Mouse (Mus musculus) stomach, embryonic 14.5 days (tissue): ENCODE measurements around the gene Lrrc56. TPM values are rescaled to one million over a fixed set of nuclear protein-coding genes. Genes with fewer than 3 reads are reported as not detected.

Source experiments
- ATAC-seq: fragments of 200-750 bp; cut with Nextera tagmentation; 2 replicates; pipeline ENCODE4 v1.8.0; 2017; ENCODE audit warnings: low read depth, moderate TSS enrichment; ENCODE audit not compliant: insufficient number of reproducible peaks, insufficient read depth, low FRiP score
- H3K27ac ChIP-seq: fragments of 300-500 bp; sonication (generic); 2 replicates; pipeline ENCODE4 v1.5.1; 2014; ENCODE audit warnings: mild to moderate bottlenecking, low read length, moderate library complexity, mixed read lengths
- H3K27me3 ChIP-seq: fragments of 300-500 bp; sonication (generic); 2 replicates; pipeline ENCODE4 v1.6.1; 2014; ENCODE audit warnings: low read length, control low read depth, mixed read lengths; ENCODE audit not compliant: control insufficient read depth, insufficient read depth
- H3K36me3 ChIP-seq: fragments of 300-500 bp; sonication (generic); 2 replicates; pipeline ENCODE4 v1.6.1; 2014; ENCODE audit warnings: mild to moderate bottlenecking, control low read depth, low read length, moderate library complexity, mixed read lengths; ENCODE audit not compliant: control insufficient read depth, insufficient read depth
- H3K4me1 ChIP-seq: fragments of 300-500 bp; sonication (generic); 2 replicates; pipeline ENCODE4 v1.6.1; 2014; ENCODE audit warnings: low read length, control low read depth, mixed read lengths; ENCODE audit not compliant: control insufficient read depth, insufficient read depth
- H3K4me2 ChIP-seq: fragments of 300-500 bp; sonication (generic); replicated peaks from 2 replicates; pipeline ENCODE4 v1.6.1; 2014; ENCODE audit warnings: low read depth, low read length, control low read depth
- H3K4me3 ChIP-seq: fragments of 300-500 bp; sonication (generic); 2 replicates; pipeline ENCODE4 v1.5.1; 2014; ENCODE audit warnings: low read depth, low read length, control low read depth
- H3K9ac ChIP-seq: fragments of 300-500 bp; sonication (generic); replicated peaks from 2 replicates; pipeline ENCODE4 v1.6.1; 2014; ENCODE audit warnings: low read depth, mild to moderate bottlenecking, control low read depth, low read length, moderate library complexity, mixed read lengths
- H3K9me3 ChIP-seq: fragments of 300-500 bp; sonication (generic); 2 replicates; pipeline ENCODE4 v1.6.1; 2016; ENCODE audit warnings: low read depth, low read length, control low read depth; ENCODE audit not compliant: control insufficient read depth
- WGBS: fragments of 180-500 bp; shearing (Covaris S2); extraction: QIAGEN DNeasy Blood & Tissue Kit; methylation state at CpG from one replicate; pipeline ENCODE4 v1.1.7; 2014; 5-methylcytosine and 5-hydroxymethylcytosine counted together
- polyA plus RNA-seq: library from polyadenylated mRNA; unstranded; fragments of >200 nt; fragmentation: Nextera tagmentation; extraction: Ambion mirVana; gene quantifications from 2 replicates; pipeline ENCODE4 v1.2.1, GENCODE M21; 2014

Lrrc56 gene
- polyA plus RNA-seq, 1 experiment from 2014 or later = 5.3 TPM

GRCm38 (mm10) chr7:141217343-141218013 lies 23.5 kb downstream of the Lrrc56 start:
- Histone ChIP-seq H3K27me3 (no peaks in the 10 kb centered on the region), H3K9me3 (no peaks in the 10 kb centered on the region), H3K9ac (no peak overlapping the region; the same call in 1 of the 2 replicates), H3K4me3 (peak overlapping the region; percentile 74), H3K36me3 (peaks cover 8% of the 10 kb centered on the region), H3K4me2 (peak overlapping the region; percentile 85), H3K27ac (0 out of 2 replicates have a peak overlapping the region, but pooled peaks have one; percentile 8), H3K4me1 (peaks cover 43% of the 10 kb centered on the region)
- ATAC-seq = no peak
- WGBS = 86% methylated on average over 17 of the region's 17 CpGs

GRCm38 (mm10) chr7:141218141-141218540 lies 24.2 kb downstream of the Lrrc56 start:
- Histone ChIP-seq H3K9ac (no peak overlapping the region), H3K4me2 (peak overlapping the region; percentile 14)

GRCm38 (mm10) chr7:141218557-141219133 lies 24.7 kb downstream of the Lrrc56 start:
- H3K36me3 ChIP-seq = peaks cover 8% of the 10 kb centered on the region
- peaks cover 46% of the 10 kb centered on the region for H3K4me1 ChIP-seq
- H3K4me2 ChIP-seq = peak overlapping the region; percentile 8; the same call in 1 of the 2 replicates
- no peak for ATAC-seq
- WGBS = 77% methylated on average over 5 of the region's 5 CpGs
- no peaks in the 10 kb centered on the region for H3K9me3 ChIP-seq
- H3K27me3 ChIP-seq = no peaks in the 10 kb centered on the region
- peak overlapping the region; percentile 27; the same call in 1 of the 2 replicates for H3K27ac ChIP-seq
- no peak overlapping the region for H3K4me3 ChIP-seq
- H3K9ac ChIP-seq = no peak overlapping the region

More at GRCm38 (mm10) chr7:141218141-141218540, 24.2 kb downstream of the Lrrc56 start:
- WGBS = 74% methylated on average over 3 of the region's 3 CpGs
- no peak overlapping the region for H3K4me3 ChIP-seq
- H3K27me3 ChIP-seq = no peaks in the 10 kb centered on the region
- H3K27ac ChIP-seq = no peak overlapping the region
- ATAC-seq = no peak
- peaks cover 46% of the 10 kb centered on the region for H3K4me1 ChIP-seq
- no peaks in the 10 kb centered on the region for H3K9me3 ChIP-seq
- peaks cover 8% of the 10 kb centered on the region for H3K36me3 ChIP-seq

GRCm38 (mm10) chr7:141219558-141220099 lies 25.7 kb downstream of the Lrrc56 start:
- 85% methylated on average over 1 of the region's 1 CpGs for WGBS

GRCm38 (mm10) chr7:141220377-141220776 lies 26.4 kb downstream of the Lrrc56 start:
- peaks cover 8% of the 10 kb centered on the region for H3K36me3 ChIP-seq
- 69% methylated on average over 1 of the region's 1 CpGs for WGBS
- no peaks in the 10 kb centered on the region for H3K27me3 ChIP-seq
- H3K4me3 ChIP-seq = peak overlapping the region; percentile 63; the same call in 1 of the 2 replicates
- H3K4me1 ChIP-seq = peaks cover 46% of the 10 kb centered on the region
- no peak for ATAC-seq
- H3K9me3 ChIP-seq = no peaks in the 10 kb centered on the region
- H3K4me2 ChIP-seq = peak overlapping the region; percentile 93
- peak overlapping the region; percentile 85; the same call in 1 of the 2 replicates for H3K27ac ChIP-seq
- 0 out of 2 replicates have a peak overlapping the region, but pooled peaks have one; percentile 78 for H3K9ac ChIP-seq

More at GRCm38 (mm10) chr7:141219558-141220099, 25.7 kb downstream of the Lrrc56 start:
- Histone ChIP-seq H3K36me3 (peaks cover 8% of the 10 kb centered on the region), H3K27ac (no peak overlapping the region), H3K4me3 (no peak overlapping the region), H3K9me3 (no peaks in the 10 kb centered on the region), H3K27me3 (no peaks in the 10 kb centered on the region), H3K4me1 (peaks cover 46% of the 10 kb centered on the region), H3K4me2 (no peak overlapping the region), H3K9ac (no peak overlapping the region)
- ATAC-seq = no peak

- WGBS = 3% methylated on average over 44 of the region's 44 CpGs
Measured at GRCm38 (mm10) chr7:141221249-141222125, 27.5 kb downstream of the Lrrc56 start.

GRCm38 (mm10) chr7:141222126-141222467 lies 28.1 kb downstream of the Lrrc56 start:
- H3K9ac ChIP-seq = no peak overlapping the region; the same call in 1 of the 2 replicates
- H3K4me2 ChIP-seq = peak overlapping the region; percentile 27
- peaks cover 8% of the 10 kb centered on the region for H3K36me3 ChIP-seq
- H3K27ac ChIP-seq = peak overlapping the region; percentile 85
- no peaks in the 10 kb centered on the region for H3K27me3 ChIP-seq
- no peak for ATAC-seq
- 6% methylated on average over 8 of the region's 8 CpGs for WGBS
- H3K9me3 ChIP-seq = no peaks in the 10 kb centered on the region
- peaks cover 38% of the 10 kb centered on the region for H3K4me1 ChIP-seq
- peak overlapping the region; percentile 63; the same call in 1 of the 2 replicates for H3K4me3 ChIP-seq

More at GRCm38 (mm10) chr7:141221249-141222125, 27.5 kb downstream of the Lrrc56 start:
- H3K9me3 ChIP-seq = no peaks in the 10 kb centered on the region
- H3K27me3 ChIP-seq = no peaks in the 10 kb centered on the region
- H3K27ac ChIP-seq = peak overlapping the region; percentile 85
- H3K4me2 ChIP-seq = peak overlapping the region; percentile 93
- H3K4me1 ChIP-seq = peaks cover 42% of the 10 kb centered on the region
- H3K4me3 ChIP-seq = peak overlapping the region; percentile 63
- H3K9ac ChIP-seq = peak overlapping the region; percentile 78
- peak; percentile 97 for ATAC-seq
- peaks cover 8% of the 10 kb centered on the region for H3K36me3 ChIP-seq
